Mouse (Mus musculus) kidney, embryonic 16.5 days (tissue): ENCODE measurements at regions not wholly inside any gene's neighbourhood (a gene's known extent, or its start where the extent isn't known, plus 50 kb on each side); places are given as distances from the start of the nearest gene placed in this dataset.

Experiments used
- ATAC-seq: fragments of 200-750 bp; cut with Nextera tagmentation; 2 replicates; pipeline ENCODE4 v1.8.0; 2017; ENCODE audit warnings: moderate TSS enrichment; ENCODE audit not compliant: low FRiP score, low TSS enrichment
- H3K27ac ChIP-seq: fragments of 300-500 bp; sonication (generic); 2 replicates; pipeline ENCODE4 v1.5.1; 2014; ENCODE audit warnings: low read length
- H3K27me3 ChIP-seq: fragments of 300-500 bp; sonication (generic); 2 replicates; pipeline ENCODE4 v1.6.1; 2014; ENCODE audit warnings: low read length, control low read depth, mixed read lengths; ENCODE audit not compliant: insufficient read depth
- H3K36me3 ChIP-seq: fragments of 300-500 bp; sonication (generic); 2 replicates; pipeline ENCODE4 v1.6.1; 2014; ENCODE audit warnings: low read length, control low read depth, mixed read lengths; ENCODE audit not compliant: insufficient read depth
- H3K4me1 ChIP-seq: fragments of 300-500 bp; sonication (generic); 2 replicates; pipeline ENCODE4 v1.6.1; 2014; ENCODE audit warnings: low read length, control low read depth, mixed read lengths; ENCODE audit not compliant: insufficient read depth
- H3K4me2 ChIP-seq: fragments of 300-500 bp; sonication (generic); replicated peaks from 2 replicates; pipeline ENCODE4 v1.6.1; 2014; ENCODE audit warnings: low read depth, low read length
- H3K4me3 ChIP-seq: fragments of 300-500 bp; sonication (generic); 2 replicates; pipeline ENCODE4 v1.5.1; 2014; ENCODE audit warnings: mild to moderate bottlenecking, low read length
- H3K9ac ChIP-seq: fragments of 300-500 bp; sonication (generic); replicated peaks from 2 replicates; pipeline ENCODE4 v1.6.1; 2014; ENCODE audit warnings: low read length
- H3K9me3 ChIP-seq: fragments of 300-500 bp; sonication (generic); 2 replicates; pipeline ENCODE4 v1.6.1; 2016; ENCODE audit warnings: low read length, control low read depth
- WGBS: fragments of 180-500 bp; shearing (Covaris S2); extraction: QIAGEN DNeasy Blood & Tissue Kit; methylation state at CpG from one replicate; pipeline ENCODE4 v1.1.7; 2014; 5-methylcytosine and 5-hydroxymethylcytosine counted together

- H3K27ac ChIP-seq: no peak overlapping the region
- 52% methylated on average over 20 of the region's 20 CpGs for WGBS
- no peaks in the 10 kb centered on the region for H3K27me3 ChIP-seq
- H3K36me3 ChIP-seq: no peaks in the 10 kb centered on the region
- no peaks in the 10 kb centered on the region for H3K9me3 ChIP-seq
- H3K4me3 ChIP-seq: no peak overlapping the region
- no peak overlapping the region for H3K4me2 ChIP-seq
- ATAC-seq: peak; percentile 77
- no peak overlapping the region for H3K9ac ChIP-seq
- no peaks in the 10 kb centered on the region for H3K4me1 ChIP-seq
Observed at GRCm38 (mm10) chr4:55749949-55750600, 217.8 kb upstream of the Klf4 start.

GRCm38 (mm10) chr4:55741355-55741754 lies 209.1 kb upstream of the Klf4 start:
- H3K27me3 ChIP-seq: no peaks in the 10 kb centered on the region
- H3K9ac ChIP-seq: no peak overlapping the region
- ATAC-seq: no peak
- H3K36me3 ChIP-seq: no peaks in the 10 kb centered on the region
- no peak overlapping the region for H3K27ac ChIP-seq
- no peak overlapping the region for H3K4me3 ChIP-seq
- WGBS: 85% methylated on average over 8 of the region's 8 CpGs
- H3K9me3 ChIP-seq: no peaks in the 10 kb centered on the region
- H3K4me1 ChIP-seq: no peaks in the 10 kb centered on the region
- no peak overlapping the region for H3K4me2 ChIP-seq

GRCm38 (mm10) chr4:55740062-55740461 lies 207.8 kb upstream of the Klf4 start:
- H3K27ac ChIP-seq: no peak overlapping the region
- H3K36me3 ChIP-seq: no peaks in the 10 kb centered on the region
- H3K4me1 ChIP-seq: no peaks in the 10 kb centered on the region
- H3K9me3 ChIP-seq: no peaks in the 10 kb centered on the region
- no peak overlapping the region for H3K4me2 ChIP-seq
- 75% methylated on average over 15 of the region's 15 CpGs for WGBS
- H3K27me3 ChIP-seq: no peaks in the 10 kb centered on the region
- H3K9ac ChIP-seq: no peak overlapping the region
- no peak for ATAC-seq
- H3K4me3 ChIP-seq: no peak overlapping the region

GRCm38 (mm10) chr4:55738714-55739113 lies 206.4 kb upstream of the Klf4 start:
- Histone ChIP-seq H3K27ac (no peak overlapping the region), H3K27me3 (no peaks in the 10 kb centered on the region), H3K9me3 (no peaks in the 10 kb centered on the region), H3K4me3 (no peak overlapping the region), H3K36me3 (no peaks in the 10 kb centered on the region), H3K4me2 (no peak overlapping the region), H3K4me1 (no peaks in the 10 kb centered on the region), H3K9ac (no peak overlapping the region)
- 80% methylated on average over 1 of the region's 1 CpGs for WGBS
- ATAC-seq: no peak

GRCm38 (mm10) chr4:55735453-55735852 lies 203.2 kb upstream of the Klf4 start:
- Histone ChIP-seq H3K27me3 (no peaks in the 10 kb centered on the region), H3K4me3 (no peak overlapping the region), H3K4me2 (no peak overlapping the region), H3K9ac (no peak overlapping the region), H3K9me3 (no peaks in the 10 kb centered on the region), H3K27ac (no peak overlapping the region), H3K36me3 (no peaks in the 10 kb centered on the region), H3K4me1 (no peaks in the 10 kb centered on the region)
- no peak for ATAC-seq
- 54% methylated on average over 3 of the region's 3 CpGs for WGBS

GRCm38 (mm10) chr4:55734331-55734730 lies 202.1 kb upstream of the Klf4 start:
- no peaks in the 10 kb centered on the region for H3K9me3 ChIP-seq
- WGBS: 92% methylated on average over 1 of the region's 1 CpGs
- ATAC-seq: no peak

GRCm38 (mm10) chr4:55733223-55733622 lies 201.0 kb upstream of the Klf4 start:
- Histone ChIP-seq H3K9me3 (no peaks in the 10 kb centered on the region), H3K27ac (no peak overlapping the region), H3K36me3 (no peaks in the 10 kb centered on the region), H3K4me1 (no peaks in the 10 kb centered on the region), H3K4me3 (no peak overlapping the region), H3K9ac (no peak overlapping the region), H3K4me2 (no peak overlapping the region), H3K27me3 (no peaks in the 10 kb centered on the region)
- WGBS: 19% methylated on average over 4 of the region's 4 CpGs
- no peak for ATAC-seq

More at GRCm38 (mm10) chr4:55734331-55734730, 202.1 kb upstream of the Klf4 start:
- H3K4me3 ChIP-seq: no peak overlapping the region
- no peak overlapping the region for H3K9ac ChIP-seq
- H3K27me3 ChIP-seq: no peaks in the 10 kb centered on the region
- no peak overlapping the region for H3K27ac ChIP-seq
- no peak overlapping the region for H3K4me2 ChIP-seq
- H3K4me1 ChIP-seq: no peaks in the 10 kb centered on the region
- no peaks in the 10 kb centered on the region for H3K36me3 ChIP-seq

GRCm38 (mm10) chr4:55732006-55732405 lies 199.7 kb upstream of the Klf4 start:
- H3K4me1 ChIP-seq: no peaks in the 10 kb centered on the region
- no peaks in the 10 kb centered on the region for H3K9me3 ChIP-seq
- ATAC-seq: no peak
- H3K36me3 ChIP-seq: no peaks in the 10 kb centered on the region
- H3K4me3 ChIP-seq: no peak overlapping the region
- 52% methylated on average over 4 of the region's 4 CpGs for WGBS
- no peak overlapping the region for H3K27ac ChIP-seq
- H3K9ac ChIP-seq: no peak overlapping the region
- H3K27me3 ChIP-seq: no peaks in the 10 kb centered on the region
- H3K4me2 ChIP-seq: no peak overlapping the region

GRCm38 (mm10) chr4:55730266-55730665 lies 198.0 kb upstream of the Klf4 start:
- no peak for ATAC-seq
- H3K4me1 ChIP-seq: no peaks in the 10 kb centered on the region
- H3K36me3 ChIP-seq: no peaks in the 10 kb centered on the region
- no peak overlapping the region for H3K9ac ChIP-seq
- H3K27ac ChIP-seq: no peak overlapping the region
- 76% methylated on average over 4 of the region's 4 CpGs for WGBS
- H3K9me3 ChIP-seq: no peaks in the 10 kb centered on the region
- H3K4me2 ChIP-seq: no peak overlapping the region
- no peak overlapping the region for H3K4me3 ChIP-seq
- H3K27me3 ChIP-seq: no peaks in the 10 kb centered on the region

GRCm38 (mm10) chr4:55727178-55727577 lies 194.9 kb upstream of the Klf4 start:
- no peaks in the 10 kb centered on the region for H3K36me3 ChIP-seq
- H3K4me1 ChIP-seq: no peaks in the 10 kb centered on the region
- no peaks in the 10 kb centered on the region for H3K27me3 ChIP-seq
- H3K4me3 ChIP-seq: no peak overlapping the region
- H3K9ac ChIP-seq: no peak overlapping the region
- no peak overlapping the region for H3K4me2 ChIP-seq
- ATAC-seq: no peak
- no peak overlapping the region for H3K27ac ChIP-seq
- no peaks in the 10 kb centered on the region for H3K9me3 ChIP-seq
- WGBS: 66% methylated on average over 2 of the region's 2 CpGs
